Mouse (Mus musculus): ENCODE results near the gene Cerkl.

The Cerkl gene

DNA sequence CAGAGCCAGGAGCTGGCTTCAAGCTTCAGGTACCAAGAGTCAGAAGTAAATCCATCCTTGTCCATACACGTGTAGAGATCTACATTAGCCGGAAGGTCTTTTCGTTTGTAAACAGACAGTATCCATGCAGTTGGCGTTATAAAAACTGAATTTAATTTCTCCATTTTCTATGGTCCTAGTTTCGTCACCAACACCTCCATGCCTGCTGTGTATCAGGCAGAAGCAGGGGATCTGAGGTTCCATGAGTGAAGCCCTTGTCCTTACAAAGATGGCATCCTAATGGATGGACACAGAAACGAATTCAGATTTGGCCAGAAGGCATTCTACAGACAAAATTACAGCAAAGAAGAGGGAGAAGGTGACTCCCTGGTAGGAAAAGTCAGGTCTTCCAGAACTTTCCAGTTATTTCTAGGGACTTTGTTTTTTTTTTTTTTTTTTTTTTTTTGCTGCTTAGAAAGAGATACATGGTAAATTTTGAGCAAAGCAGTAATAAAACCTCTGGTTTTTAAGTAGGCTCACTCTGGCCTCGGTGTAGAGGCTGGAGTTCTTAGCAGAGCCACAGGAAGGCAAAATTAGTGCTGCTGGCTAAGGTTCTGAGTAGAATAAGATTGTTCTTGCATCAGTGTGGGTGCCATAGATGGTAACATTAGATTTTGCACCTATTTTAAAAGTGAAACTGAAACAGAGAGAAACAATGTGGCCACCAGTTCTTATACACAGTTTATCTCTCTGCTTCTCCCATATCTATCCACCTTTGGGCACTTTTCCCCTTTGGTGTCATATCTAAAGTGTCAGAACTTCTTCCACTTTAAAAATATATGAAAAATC is 85.0 kb downstream of the Cerkl start:
- no peak for DNase-seq

DNA sequence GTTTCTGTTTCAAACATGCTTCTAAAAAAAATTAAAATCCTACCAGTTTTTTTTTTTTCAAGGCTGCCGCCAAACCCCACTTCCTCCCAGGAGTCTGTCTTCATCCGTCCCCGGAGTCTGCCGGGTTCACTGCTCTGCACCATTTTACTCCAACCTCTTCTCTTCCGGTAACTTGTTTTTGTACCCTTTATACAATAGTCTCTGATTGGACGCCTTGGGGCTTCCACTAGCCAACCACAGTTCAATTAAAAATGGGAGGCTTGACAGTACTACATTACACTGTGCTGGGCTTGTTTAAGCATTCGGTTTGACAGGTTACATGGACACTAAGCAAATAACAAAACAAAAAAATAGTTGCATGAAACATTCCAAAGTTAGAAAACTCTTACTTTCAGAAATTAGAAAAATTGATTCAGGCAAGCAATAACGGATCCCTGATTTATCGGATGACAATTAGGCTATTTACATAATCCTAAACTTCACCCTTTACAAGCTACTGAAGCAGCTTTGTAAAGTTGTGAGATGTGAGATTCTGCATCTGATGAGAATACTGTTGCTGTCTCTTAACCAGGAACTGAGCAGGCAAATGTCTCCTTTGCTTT is 85.8 kb downstream of the Cerkl start:
- no peak for DNase-seq

DNA sequence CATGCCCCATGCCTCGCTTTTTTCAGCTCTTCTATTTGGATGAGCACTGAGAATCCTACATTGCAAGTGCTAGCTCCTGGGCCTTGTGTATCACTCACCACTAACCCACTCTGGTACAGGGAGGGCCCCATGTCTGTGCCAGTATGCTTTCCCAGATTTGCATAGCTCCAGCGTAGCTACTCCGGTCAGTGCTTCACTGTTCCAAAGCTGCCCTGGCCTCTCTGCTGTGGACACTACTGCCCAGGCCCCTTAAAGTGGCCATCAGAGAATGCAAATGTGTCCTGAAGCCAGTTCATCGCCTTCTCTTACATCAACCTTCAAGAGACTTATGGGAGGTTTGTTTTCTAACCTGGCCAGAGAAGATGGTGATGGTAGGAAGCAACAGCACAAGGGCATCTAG is 86.7 kb downstream of the Cerkl start:
- no peak for DNase-seq

DNA sequence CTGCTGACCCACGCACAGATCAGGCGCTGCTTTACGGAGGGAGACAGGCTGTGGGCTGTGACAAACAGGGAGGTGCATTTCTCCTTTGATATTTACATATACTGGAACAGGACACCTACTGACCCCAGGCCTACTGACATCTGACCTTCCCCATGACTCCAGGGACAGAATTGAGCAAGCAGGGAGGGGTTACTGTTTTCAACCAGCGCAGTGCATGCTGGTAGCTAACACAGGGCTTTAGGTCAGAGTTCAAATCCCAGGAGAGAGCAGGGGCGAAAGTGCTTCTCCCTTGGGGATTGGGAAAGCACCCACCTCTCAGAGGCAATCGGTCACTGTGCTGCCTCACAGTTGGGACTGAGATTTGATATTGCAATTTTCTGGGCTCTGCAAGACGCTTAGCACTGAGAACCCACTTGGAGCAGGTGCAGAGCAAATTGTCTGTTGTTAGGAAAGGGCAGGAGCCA is 87.5 kb downstream of the Cerkl start:
- DNase-seq: no peak

DNA sequence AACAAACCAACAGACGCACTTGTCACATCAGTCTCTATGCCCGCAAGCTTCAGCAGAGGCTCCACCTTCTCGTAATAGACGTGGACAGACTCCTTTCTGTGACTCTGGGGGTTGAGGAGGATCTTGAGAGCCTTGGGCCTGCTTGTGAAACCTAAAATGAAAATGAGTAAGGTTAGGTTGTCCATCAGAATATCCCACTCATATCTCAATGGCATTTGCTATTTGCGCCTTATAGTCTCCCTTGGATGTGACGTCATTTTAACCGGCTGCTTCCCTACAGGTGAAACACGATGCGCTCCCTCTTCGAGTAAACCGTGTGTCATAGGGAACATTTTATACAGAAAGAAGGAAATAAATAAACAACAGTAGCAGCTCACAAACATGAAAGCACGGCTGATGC is 87.9 kb downstream of the Cerkl start:
- no peak for DNase-seq

DNA sequence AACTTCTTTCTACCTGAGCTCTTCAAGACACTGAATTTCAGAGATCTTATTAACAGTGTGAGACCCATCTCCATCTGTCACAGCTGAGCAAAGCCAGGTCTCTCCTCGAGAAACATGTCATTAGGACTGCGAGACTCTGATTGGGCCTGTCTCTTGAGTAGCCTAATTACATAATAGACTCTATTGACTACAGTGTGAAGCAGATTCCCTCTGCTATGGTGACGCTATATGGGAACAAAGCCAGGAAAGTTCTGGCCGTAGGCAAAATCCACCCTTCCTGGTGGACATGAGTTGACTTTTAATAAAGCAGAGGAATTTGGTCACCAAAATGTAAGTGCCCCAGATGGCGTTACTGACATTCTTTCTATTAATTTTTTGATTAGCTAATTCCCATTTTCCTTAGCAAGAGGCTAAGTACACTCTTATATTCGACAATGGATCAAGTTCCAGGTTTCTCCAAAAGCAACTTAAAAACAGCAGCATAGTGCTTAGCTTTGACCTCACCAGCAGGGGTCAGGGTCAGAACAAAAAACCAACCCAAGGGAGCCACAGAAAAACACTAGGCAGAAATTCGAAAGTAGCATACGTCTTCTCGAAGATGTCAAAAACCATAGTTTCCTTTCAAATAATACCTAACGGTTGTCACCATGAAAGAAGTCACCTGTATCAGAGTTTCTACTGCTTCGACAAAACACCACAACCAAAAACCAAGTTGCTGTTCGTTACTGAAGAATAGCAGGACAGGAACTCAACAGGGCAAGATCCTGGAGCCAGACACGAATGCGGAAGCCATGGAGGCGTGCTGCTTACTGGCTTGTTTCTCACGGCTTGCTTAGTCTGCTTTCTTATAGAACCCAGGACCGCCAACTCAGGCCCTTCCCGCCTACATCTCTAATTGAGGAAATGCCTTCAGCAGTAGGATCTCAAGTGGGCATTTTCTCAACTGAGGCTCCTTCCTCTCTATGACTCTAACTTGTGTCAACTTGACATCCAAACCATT is 88.8 kb downstream of the Cerkl start:
- DNase-seq: no peak

DNA sequence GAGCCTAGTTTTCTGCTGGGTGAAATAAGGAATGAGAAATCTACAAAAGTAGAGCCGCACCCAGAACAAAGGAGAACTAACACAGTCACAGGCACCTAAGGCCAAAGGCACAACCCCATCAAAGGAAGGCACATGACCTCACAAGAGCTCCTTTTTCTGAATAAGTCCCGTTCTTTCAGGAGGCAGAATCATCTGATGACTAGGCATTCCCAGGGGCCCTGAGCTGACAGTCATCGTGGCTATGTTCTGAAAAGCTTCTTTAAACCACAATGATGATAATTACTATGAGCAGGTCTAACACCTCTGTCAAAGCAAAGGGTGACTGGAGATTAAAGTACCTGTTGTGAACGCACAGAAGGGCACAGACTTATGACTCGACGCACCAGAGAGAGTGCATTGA is 92.7 kb downstream of the Cerkl start:
- no peak for DNase-seq

DNA sequence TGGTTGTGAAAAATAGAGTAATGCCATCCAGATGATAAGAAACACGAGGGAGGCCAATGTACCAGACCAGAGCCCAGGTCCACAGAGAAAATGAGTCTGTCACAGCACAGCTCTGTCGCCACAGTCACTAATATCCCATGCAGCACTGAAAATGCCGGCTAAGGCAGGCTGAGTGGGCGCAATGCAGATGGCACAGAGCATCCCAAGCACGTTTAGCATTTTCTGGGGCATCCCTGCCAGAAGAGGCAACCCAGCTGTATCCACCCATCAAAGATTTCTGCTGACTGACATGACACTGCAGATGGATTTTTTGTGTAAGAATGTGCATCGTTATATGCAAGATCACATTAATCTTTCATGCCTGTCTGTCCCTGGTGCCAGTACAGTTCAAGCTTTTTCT is 94.6 kb downstream of the Cerkl start:
- peak; percentile 21 for DNase-seq

DNA sequence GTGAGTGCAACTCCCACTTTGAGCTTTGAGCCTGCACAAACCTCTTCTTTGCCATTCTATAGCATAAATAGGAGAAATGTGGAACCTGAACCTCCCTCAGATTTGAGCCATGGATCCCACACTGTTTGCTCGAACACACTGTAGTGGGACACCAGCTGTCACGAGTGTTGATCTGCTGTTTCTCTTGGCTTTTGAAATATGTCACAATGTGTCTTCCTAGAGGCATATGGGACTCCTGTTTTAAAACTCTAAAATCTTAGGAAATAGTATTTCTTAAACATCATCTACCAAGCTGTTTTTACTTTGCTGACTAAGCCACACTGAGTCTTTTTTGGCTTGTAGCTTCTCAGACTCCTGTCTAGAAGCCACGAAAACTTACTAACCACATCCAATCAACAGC is 98.8 kb downstream of the Cerkl start:
- DNase-seq: peak; percentile 24

DNA sequence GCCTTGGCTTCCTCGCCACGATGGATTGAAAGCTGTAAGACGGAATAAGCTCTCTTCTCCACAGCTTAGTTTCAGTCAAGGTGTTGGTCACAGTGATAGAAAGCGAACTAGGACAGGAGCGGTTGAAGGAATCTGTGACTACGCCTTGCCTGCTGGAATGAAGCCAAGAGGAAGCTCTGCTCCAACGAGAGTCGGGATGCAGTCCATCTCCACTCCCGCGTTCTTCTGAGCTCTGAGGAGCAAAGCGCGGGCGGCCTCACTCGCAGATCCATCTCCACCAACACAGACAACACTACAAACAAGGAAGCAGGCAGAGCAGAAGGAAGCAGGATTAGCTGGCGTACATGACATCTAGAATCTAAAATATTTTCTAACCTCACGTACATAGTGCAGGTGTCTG is 101.8 kb downstream of the Cerkl start:
- peak; percentile 34 for DNase-seq

DNA sequence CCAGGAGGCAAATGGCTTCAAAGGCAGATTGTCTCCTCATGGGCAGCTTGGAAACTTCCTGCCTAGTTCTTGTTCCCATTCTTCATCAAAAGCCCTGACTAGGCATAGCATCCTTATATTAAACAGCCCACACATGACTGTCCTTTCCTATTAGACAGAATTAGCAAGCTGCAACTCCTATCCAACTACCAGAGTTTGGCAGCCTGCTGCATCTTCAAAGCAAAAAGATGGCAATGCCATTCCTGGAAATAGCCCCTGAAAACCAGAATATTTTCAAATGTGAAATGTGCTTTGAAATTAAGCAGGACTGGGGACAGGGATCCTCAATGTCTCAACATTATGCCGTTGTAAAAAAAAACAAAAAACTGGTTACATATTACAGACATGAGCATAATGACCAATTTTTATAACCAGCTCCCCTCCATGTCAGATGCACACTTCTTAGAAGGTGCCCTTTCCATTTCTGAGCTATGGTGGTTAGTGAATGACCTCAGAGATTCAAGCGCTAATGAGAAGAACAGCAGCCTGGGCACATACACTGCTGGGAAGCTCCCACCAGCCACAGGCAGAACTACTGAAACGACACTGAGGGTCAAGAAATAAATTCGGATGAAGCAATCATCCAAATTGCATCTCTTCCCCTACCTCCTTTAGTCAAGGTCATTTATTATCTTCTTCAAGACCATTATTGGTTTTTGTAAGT is 104.3 kb downstream of the Cerkl start:
- DNase-seq: no peak

DNA sequence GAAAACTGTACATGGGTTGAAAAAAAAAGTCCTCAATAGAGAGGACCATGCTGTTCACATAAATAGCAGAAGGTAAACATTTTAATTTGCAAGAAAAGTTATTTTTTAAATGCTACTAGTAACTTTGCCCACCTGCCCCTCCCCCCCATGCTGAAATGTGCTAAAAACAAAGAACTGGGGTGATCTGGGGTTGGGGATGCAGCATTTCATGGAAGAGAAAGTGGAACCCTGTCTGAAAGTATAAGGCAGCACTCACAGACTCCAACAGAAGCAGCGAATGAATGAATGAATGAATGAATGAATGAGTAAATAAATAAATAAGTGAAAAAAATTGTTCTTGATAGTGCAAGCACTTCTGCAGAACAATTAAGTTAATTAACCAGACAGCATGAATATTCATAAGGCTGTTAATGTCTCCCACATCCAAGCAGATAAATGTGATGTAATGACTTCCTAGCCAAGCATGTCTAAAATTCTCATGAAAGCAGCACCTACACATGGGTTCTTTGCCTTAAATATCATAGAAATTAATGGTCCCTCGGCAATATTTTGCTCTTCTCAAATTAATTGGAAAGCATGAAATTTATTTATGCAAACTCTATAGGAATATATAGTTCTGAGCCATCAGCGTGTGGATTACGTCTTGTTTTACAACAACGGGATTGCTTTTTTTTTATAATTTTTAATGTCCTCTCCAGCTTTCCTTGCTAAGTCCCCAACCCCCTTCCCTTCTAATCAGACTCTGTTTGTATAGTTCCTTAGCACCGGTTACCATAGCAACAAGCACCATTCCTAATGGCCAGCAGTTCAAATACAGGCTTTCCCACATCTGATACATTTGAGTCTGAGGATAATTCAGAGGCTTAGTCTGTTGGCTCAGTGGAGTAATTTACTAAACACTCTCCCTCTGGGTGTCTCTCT is 105.1 kb downstream of the Cerkl start:
- no peak for DNase-seq

DNA sequence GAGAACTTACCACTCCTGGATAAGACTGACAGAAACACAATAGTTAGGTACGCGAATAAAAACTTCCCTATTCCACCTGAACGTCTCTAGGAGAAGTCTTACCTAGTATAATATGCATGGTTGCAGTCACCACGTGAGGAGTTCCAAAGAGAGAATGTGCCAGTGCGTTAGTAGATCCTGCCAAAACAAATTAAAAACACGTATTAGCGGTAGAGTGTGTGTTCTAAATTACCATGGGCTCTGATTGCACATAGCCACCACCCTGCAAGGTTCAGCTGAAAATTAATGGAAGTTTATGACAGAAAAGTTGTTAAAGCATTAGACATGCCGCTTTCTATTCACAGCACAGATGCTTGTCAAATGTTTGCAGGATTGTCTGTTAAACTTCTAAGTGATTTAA is 113.5 kb downstream of the Cerkl start:
- no peak for DNase-seq

DNA sequence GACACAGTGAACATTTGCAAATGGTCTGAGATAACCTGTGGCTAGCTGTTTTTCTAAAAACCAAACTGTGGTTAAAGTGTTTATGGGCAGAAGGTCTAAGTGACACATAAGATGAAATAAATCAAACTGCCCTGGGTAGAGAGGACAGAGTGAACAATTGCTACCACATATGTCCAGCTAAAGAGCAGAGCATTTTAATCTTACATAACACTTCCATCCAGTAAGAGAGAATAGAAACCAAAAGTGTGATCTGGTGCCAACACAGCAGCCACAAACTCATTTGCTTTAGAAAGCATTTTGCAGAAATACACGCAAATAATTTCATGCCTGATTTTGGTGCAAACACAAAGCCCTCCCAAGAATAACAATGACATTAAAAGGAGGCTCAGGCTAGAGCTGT is 117.6 kb downstream of the Cerkl start:
- no peak for DNase-seq

DNA sequence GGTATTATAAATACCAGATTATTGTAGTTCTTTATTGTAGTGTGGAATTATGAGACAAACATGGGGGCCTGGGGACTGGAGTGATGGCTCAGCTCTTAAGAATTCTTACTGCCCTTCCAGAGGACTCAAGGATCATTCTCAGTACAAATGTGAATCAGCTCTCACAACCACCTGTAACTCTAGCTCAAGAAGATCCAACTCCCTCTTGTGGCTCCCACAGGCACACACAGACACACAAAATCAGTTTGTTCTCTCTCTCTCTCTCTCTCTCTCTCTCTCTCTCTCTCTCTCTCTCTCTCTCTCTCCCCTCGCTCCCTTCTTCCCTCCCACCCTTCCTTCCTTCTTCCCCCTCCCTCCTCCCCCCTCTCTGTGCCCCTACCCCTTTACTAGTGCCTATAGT is 120.4 kb downstream of the Cerkl start:
- no peak for DNase-seq

DNA sequence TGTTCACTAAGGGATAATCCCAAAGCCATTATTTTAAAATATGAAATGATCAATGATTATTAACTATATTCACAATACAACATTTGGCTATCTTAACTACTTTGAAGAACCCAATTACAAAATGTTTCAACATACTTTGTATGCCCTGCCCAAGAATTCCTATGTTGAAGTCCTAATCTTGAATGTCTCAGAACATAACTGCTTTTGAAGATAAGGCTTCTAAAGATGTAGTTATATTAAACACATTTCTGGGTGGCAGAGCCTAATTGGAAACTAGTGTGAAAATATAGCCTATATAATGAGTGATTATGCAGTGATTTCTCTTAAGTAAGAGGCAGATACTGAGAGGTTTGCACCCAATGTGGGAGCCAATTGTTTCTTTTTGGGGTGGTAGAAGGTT is 121.9 kb downstream of the Cerkl start:
- no peak for DNase-seq

DNA sequence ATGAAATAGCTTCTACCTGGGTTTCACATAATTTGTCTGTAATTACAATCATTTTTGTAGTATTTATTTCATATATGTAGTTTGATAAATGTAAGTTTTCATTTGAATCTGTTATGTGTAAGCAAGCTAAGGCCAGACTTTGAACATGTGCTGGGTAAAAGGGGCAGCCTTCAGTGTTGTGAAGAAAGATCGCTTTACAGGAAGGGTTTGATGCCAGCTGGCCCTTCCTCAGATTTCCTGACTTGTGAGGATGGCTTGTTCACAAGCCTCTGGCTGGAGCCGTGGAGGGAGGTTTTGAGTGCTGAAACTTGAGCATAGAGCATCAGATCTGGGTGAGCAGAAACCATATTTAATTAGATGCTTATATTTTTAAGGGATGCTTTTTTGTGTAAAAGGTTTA is 128.5 kb downstream of the Cerkl start:
- DNase-seq: no peak

DNA sequence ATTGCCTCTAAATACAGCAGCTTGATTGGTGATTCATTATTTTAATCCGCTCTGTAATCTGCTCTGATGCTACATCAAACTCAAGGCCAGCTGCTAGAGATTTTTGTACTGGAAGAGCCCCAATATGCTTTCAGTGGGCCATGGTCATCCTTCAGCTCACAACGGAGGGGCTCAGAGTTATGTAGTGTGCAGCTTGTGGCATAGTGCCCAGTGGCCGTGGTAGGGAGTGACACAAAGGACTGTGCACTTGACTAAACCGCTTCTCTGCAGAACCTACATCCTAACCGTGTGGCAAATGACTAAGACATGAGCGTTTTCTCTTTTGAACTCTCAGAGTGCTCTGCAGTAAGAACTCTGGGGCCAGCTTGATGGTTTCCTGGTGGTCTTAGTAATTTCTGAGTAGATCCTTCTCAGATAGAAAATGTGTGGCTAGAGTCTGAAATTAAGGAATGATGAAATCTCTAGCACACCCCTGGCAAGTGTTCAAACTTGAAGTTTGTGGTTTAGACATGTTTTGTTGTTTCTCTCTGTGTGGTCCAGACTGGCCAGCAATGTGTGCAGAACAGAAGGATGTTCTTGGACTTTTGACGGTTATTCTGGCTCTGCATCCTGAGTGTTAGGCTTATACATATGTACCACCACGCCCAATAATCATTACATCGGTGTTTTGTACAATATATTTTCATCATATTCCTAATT is 140.3 kb downstream of the Cerkl start:
- DNase-seq: no peak

DNA sequence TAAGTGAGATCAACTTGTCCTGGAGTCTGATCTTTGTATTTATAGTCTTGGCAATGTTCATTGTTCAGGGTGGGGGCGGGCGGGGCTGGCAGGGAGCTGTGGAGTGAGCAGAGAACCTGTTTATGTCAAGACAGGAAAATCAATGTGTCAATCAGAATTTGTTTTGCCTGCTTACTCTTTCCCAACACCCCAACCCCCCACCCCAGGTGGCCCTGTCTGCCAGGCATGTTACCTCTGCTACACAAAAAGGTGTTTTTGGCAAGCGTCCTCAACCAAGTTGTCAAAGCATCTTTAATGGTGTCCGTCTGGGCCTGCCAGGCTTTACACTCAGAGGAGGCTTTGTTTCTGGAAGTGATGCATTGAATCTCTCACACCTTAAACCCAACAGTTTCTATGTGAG is 141.5 kb downstream of the Cerkl start:
- no peak for DNase-seq

DNA sequence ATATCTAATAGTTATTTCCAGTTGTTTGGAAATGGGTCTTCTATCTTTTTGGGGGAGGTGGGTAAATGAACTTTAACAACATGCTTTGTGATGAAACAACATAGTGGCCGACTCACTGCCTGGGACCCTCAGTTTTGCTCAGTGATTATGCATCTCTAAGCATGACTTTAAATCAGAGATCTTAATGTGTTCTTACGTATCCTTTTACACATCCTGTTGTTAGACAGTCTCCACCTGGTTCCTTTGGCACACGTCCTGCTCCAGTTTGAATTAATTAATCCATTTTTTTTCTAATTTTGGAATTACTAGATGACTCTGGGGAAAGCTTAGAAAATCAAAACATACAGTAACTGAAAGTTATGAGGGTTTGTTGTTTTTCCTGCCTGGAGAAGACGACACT is 144.1 kb downstream of the Cerkl start:
- DNase-seq: no peak
